ENCODE assay signal across 18 mouse cellular contexts in genomic region chr11:60712040-60712439, GRCm38 (mm10).
"Had no signal": no experiment of that assay in that cellular context is flagged by ENCODE, and none has a peak within 500 bp of the region (broad histone marks: within the 10 kb centered on the region; RNA-seq: fewer than 3 reads in every experiment).

No protein-coding gene starts in this region.

- H3K4me3 ChIP-seq: layer of hippocampus, adult 2 months; limb, embryonic 10.5 days; limb, embryonic 13.5 days; liver, embryonic 15.5 days; neural tube, embryonic 12.5 days; neural tube, embryonic 15.5 days had no signal

- H3K4me2 ChIP-seq: limb, embryonic 13.5 days; liver, embryonic 15.5 days; midbrain, embryonic 11.5 days; neural tube, embryonic 12.5 days; neural tube, embryonic 15.5 days had no signal

- H3K27ac ChIP-seq: kidney, postnatal 0 days; layer of hippocampus, adult 2 months; limb, embryonic 10.5 days; limb, embryonic 13.5 days; liver, embryonic 15.5 days; neural tube, embryonic 12.5 days; neural tube, embryonic 15.5 days; stomach, postnatal 0 days had no signal

- H3K4me1 ChIP-seq: limb, embryonic 10.5 days; limb, embryonic 13.5 days; liver, embryonic 15.5 days; neural tube, embryonic 12.5 days; neural tube, embryonic 15.5 days had no signal

- H3K9ac ChIP-seq: limb, embryonic 13.5 days; liver, embryonic 15.5 days; neural tube, embryonic 12.5 days; neural tube, embryonic 15.5 days had no signal

- DNase-seq: kidney, adult 18-20 months; kidney, postnatal 25 days; layer of hippocampus, adult 9-11 months; lung, adult 2 months; lung, postnatal 14 days; midbrain, embryonic 14.5 days; right cerebral cortex, adult 18-20 months; right cerebral cortex, postnatal 14 days; thymus, adult 18-20 months had no signal

- H3K9me3 ChIP-seq: limb, embryonic 10.5 days; limb, embryonic 13.5 days; liver, embryonic 15.5 days; neural tube, embryonic 12.5 days; neural tube, embryonic 15.5 days had no signal

- H3K27me3 ChIP-seq: limb, embryonic 13.5 days; liver, embryonic 15.5 days; neural tube, embryonic 12.5 days; neural tube, embryonic 15.5 days had no signal
